Mouse (Mus musculus) urinary bladder, adult 2 months (tissue): ENCODE data around the gene Gnat3. TPM values are rescaled to one million over a fixed set of nuclear protein-coding genes. Genes with fewer than 3 reads are reported as not detected.
"Not testable (repeated sequence)": the region's sequence is repeated elsewhere in the genome, so short reads cannot be mapped to it uniquely, and the experiment has no call there.

Experiments used
- DNase-seq: peaks from one replicate; pipeline ENCODE4 v3.0.0; 2022; ENCODE audit warnings: low spot score
- polyA plus RNA-seq: library from polyadenylated mRNA; depleted of rRNA; stranded (reverse); fragments of >200 nt; gene quantifications from 2 replicates; pipeline ENCODE4 v1.2.3, GENCODE M21; 2012; rRNA removed

Gnat3 gene
- not detected in 2 replicates for polyA plus RNA-seq

DNA sequence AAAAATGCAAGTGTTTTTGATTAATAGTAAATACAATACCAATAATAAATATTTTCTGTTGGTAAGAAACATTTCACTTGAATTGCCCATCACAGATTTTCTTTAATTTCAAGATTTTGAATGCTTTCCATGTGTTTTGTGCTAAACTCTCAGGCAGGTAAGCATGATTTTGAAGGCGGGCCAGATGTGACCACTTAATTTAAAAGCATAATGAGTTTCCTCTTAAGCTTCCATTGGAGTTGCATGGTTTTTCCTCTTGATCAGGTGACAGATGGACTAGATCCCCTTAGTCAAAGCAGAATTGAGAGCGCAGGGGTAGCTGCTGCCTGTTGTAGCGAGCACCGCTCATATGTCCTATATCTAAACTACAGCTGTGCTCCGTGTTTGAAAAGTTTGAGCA lies at the start of gene Gnat3:
TSS of gene Gnat3 (plus strand) at position 301 of the 400 bp plus-strand sequence.
- DNase-seq = no peak

- no peak for DNase-seq
These were observed 43.4 kb upstream of the Gnat3 start for GRCm38 (mm10) chr5:17918966-17919365.

DNA sequence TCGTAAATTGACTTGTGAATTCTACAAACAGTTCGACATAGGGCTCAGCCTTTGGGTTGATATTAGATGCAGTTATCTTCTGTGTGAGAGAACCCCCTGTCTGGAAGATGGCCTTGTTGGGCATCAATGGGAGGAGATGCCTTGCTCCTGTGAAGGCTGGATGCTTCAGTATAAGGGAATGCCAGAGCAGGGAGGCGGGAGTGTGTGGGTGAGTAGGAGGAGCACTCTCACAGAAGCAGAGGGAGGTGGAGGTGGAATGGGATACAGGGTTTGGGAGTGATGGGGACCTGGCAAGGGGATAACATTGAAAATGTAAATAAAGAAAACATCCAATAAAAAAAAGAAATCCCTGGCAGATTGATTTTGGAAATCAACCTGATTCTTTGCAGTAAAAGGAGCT lies 38.7 kb upstream of the Gnat3 start:
- DNase-seq = no peak

- DNase-seq = no peak
These were observed 38.2 kb upstream of the Gnat3 start for GRCm38 (mm10) chr5:17924085-17924518.

DNA sequence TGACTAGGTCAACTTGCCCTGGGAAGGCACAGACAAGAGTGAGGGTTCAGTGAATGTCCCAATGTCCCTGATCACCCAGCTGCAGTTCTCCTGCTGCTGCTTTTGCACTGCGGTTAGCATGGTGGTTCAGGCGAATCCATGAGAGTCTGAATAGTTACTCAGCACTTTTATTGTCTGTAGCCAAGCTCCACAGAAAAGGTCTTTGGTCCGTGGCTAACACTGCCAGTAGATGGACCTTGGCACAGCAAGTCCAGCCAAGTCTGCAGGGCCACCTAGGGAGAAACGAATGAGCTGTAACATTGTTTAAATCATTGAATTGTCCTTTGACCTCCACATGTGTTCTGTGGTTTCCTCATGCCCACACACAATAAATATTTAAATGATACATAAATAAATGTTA lies 33.9 kb upstream of the Gnat3 start:
- DNase-seq = no peak

DNA sequence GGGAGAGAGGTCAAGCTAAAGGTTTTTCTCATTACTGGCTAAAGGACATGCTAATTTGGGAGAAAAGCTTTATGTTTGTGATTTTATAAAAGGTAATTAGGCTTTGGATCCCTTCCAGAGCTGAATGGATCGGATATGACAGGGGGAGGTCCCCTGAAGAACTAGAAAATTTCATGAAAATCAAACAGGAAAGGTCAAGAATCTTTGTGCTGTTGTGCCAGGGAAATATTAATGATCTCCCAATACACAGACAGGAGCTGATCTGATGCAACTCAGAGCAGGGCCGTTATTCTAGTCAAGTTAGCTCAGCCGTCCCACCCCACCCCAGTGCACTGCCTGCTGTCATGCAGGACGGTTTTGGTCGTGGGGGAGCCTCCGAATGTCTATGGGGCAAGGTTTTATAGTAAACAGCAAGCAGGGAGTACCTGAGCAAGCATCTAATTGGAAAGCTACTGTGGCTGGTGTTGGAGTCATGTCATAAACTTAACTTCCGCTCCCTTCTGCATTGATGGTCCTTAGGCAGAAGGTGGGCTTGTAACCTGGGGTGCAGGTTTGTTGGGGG lies 33.3 kb upstream of the Gnat3 start:
- no peak for DNase-seq

- DNase-seq = not testable (repeated sequence)
These were observed 30.8 kb upstream of the Gnat3 start for GRCm38 (mm10) chr5:17931588-17931987.

DNA sequence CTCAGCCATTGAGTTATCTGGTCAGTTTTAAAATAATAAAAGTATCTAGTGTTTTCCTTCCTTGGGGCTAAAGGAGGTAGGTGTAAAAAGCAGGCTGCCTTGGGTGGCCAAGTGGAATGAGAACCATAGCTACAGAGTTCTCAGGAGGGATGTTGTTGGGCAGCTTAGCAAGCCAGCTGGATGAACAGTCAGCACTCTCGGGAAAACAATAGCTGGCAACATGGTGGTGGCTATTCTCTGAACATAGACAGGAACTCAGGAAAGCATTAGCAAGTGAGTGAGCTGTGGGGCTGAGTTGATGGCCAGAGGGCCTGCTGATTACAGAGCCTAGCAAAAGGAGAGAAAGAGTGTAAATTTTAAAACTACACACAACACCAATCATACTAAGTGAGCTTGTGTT lies 27.8 kb upstream of the Gnat3 start:
- DNase-seq = no peak

DNA sequence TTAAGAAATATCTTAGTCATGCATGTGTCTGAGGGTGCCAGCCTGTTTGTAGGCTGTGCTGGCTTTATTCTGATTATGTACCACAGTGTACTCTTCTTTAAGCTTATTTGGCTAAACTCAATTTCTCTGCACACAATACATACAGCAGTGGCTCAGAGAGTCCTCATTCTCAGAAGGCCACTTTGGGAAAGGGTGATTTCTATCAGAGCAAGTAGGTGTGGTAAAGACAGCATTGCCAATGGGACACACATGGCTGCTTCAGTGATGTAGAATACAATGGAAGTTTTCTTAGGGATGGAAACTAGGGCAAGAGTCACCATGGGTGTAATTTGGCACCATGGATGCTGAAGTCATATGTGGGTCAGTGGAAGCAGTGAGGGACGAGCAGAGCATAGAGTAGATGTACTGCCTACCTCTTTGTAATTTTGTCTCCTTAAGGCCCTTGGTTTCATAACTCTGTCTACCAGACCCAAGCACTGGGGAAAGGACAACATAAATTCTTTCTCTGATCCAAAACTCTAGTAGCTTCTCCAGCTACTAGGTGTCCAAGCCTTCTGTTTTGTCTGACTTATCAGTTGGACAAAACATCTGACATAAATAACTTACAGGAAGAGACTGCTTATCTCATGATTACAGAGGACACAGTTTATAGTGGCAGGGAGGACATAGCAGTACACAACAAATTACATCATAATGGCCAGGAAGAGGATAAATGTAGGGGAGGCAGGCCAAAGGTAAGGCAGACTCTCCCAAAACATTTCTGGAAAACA lies 24.0 kb upstream of the Gnat3 start:
- DNase-seq = no peak

DNA sequence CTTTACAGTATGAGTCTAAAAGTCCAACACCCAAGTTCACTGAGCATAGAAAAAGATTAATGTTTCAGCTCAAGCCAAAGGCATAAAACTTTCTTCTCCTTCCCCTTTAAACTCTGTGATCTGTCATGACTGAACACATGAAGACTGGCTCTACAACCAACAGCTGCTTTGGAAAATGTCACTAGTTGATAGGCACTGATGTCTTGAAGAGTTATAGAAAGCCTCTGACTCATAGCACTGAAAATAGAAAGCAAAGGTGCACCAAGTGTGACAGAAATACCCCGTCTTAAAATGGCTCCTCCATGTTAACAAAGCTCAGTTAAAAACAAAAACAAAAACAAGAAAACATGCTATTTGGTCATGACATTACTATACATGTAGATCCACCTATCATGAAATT lies 5.9 kb upstream of the Gnat3 start:
- no peak for DNase-seq

- no peak for DNase-seq
These were observed 7.5 kb downstream of the Gnat3 start for GRCm38 (mm10) chr5:17969704-17970390.

DNA sequence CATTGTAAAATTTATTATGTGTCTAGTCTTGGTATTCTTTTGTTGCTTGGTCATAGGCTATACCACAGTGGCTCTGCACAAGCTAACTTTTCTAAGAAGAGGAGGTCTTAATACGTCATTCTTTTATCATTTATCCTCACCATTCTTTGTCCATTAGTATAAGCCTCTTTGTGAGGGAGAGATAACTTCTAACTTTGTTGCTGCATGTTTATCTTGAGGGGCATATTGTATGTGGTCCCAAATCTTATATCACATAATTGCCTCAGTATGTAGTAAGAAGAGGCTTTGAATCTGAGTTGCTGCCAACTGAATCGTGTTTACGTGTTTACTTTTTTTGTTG lies 8.0 kb downstream of the Gnat3 start:
- no peak for DNase-seq

DNA sequence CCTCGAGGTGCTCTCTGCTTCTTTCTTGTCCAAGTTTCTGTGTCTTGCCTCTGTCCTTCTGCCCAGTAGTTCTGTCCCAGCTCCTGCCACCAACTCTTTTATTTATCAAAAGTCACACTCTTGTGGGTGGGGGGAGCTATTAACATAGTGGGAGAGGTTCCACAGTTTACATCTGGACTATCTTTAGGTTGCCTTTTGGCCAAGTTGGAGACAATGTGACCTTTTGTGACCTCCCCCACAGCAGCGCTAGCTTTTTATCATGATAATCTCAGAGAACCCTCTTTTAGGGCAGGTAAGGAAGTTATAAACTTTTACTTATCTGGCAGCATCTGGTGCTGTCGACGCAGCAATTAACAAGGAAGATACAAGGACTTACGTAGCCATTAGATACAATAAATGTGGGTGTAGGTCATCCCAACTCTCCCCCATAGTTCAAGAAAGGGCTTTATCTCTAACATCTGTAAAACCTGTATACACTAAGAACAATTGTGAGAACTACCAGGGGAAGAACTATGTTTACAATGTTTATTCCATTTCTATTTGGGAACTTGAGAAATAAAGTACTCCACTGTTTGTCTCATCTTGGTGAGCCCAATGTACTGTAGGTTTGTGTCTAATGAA lies 18.3 kb downstream of the Gnat3 start:
- DNase-seq = no peak

- DNase-seq = no peak
These were observed 20.4 kb downstream of the Gnat3 start for GRCm38 (mm10) chr5:17982770-17983169.

DNA sequence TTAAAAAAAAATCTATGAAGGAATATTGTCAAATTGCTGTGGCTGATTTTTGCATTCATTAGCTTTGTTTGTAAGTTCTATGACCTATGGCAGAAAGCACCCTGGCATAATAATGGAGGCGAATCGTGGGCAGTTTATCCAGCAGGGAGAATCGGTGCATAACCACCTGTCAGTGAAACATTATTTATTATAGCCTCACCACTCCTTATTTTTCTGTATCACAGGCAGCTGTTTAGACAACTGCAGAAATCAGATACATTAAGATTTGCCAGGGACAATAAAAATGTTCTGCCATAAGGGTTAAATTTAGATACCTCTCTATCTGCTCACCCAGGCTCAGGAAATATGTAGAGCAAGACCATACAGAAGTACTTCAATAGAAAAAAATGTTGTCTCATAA lies 22.2 kb downstream of the Gnat3 start:
- no peak for DNase-seq

DNA sequence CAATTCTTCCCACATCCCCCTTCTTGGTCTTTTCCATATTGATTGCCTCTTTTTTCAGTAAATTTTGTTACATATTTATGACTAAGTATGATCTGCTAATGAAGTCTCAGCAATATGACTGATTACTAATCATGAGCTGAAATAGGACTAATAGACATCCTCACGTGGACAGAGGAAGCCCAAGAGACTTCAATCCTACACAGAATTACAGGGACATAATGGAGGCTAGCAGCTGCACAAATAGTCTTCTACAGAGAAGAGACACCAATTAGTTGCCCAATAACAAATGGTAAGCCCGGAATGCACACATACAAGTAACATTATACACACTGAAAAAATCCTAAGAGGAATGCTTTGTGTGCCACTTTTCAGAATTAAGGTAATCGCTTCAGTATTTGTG lies 24.3 kb downstream of the Gnat3 start:
- DNase-seq = no peak

DNA sequence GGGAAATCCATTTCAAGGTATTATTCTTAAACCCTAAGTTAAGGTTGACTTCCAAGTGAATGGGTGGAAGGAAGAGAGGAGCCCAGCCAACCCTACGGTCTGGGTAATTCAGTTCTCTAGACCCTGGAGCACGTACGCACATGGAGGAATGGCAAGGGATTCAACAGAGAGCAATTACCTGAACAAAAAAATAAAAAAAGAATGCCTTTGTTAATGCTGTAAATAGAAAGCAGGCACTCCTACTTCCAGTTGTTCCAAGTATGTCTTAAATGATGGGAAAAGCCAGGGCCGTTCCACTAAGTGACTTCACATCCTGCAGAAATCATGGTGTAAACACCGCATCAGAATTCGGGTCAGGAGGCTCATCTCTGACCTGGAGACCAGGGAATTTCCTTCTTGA lies 28.3 kb downstream of the Gnat3 start:
- DNase-seq = no peak

GRCm38 (mm10) chr5:17999570-17999969 lies 37.2 kb downstream of the Gnat3 start:
- no peak for DNase-seq

DNA sequence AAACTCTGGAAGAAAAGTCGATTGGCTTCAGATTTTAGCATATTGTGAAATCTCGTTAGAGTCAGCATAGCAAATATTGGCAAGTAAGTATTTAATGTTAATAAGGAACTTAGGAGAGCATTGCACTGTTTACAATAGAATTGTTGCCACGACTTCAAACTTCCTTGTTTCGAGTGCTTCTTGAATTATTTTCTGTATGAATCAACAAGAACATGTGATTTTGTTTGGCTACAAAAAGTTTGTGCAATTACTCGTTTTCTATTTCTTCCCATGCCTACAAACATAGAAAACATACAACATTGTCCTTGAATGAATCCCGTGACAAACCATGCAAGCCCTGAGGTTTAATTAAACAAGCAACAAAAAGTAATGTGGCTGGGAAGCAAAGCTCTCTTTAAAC lies 37.8 kb downstream of the Gnat3 start:
- DNase-seq = no peak

DNA sequence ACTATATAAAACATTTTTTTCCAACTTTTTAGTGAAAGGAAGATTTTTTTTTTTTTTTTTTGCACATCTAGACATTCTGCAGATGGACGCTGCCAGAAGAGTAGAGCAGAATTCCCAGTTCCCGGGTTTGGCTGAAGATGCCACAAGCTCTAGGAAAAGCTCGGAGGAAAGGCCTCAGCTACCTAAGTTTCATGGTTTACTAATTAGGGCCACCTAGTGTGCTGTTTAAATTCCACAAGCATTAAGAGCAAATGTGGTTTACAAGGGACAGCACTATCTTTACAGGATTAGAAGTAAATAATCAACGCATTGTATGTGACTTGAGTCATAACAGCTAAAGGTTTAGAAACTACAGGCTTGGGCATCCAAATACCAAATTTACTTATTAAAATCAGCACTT lies 39.3 kb downstream of the Gnat3 start:
- DNase-seq = no peak

GRCm38 (mm10) chr5:18003675-18004074 lies 41.3 kb downstream of the Gnat3 start:
- DNase-seq = no peak

DNA sequence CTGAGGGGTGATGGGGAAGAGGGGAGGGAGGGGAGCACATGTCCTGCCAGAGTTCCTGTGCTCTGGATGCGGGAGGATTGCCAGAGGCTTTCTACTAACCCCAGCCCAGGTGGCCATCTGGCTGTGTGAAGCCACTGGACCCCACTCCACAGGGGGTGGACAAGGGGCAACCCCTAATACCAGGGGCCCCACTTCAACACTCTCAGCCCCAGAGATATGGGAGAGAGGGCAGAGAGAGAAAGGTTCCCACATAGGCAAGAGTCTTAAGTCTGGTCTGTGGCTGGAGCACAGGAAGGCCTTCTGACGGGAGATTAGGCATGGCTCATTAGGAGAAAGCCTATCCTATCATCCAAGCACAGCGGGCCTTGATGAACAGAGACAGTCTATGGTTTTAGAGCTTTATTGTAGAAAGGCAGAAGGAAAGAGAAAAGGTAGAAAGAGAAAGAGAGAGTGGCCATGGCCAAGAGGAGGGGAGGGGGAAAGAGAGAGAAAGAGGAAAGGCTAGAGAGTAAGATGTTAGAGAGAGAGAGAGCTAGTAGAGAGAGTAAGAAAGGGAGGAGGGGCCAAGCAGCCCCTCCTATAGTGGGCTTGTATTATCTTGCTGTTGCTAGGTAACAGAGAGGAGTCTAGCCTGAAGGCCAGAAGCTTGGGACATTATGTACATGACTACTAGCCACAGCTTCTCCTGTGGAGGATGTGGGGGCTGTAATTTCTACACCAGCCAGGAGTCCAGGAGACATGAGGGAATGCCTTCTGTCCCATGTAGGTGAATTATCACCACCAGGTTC lies 42.7 kb downstream of the Gnat3 start:
- no peak for DNase-seq
